Mouse (Mus musculus) Patski (cell line): ENCODE data around the gene Crxos. TPM values are rescaled to one million over a fixed set of nuclear protein-coding genes. Genes with fewer than 3 reads are reported as not detected.

Experiments
- ATAC-seq: fragments of 100-300 bp; one replicate; pipeline ENCODE4 v1.8.0; 2021
- CTCF ChIA-PET: fragments of 350-600 bp; sonication (Branson Sonifier 250); formaldehyde crosslinking; loops from one replicate; lab custom pipeline; 2022; ENCODE audit warnings: inconsistent platforms; lab: Charles Lee
- POLR2A ChIA-PET: fragments of 350-600 bp; sonication (Branson Sonifier 250); formaldehyde crosslinking; loops from one replicate; lab custom pipeline; 2022; ENCODE audit warnings: antibody characterized with exemption, inconsistent platforms; lab: Charles Lee
- DNase-seq: peaks from one replicate; pipeline ENCODE4 v3.0.0-alpha.2; 2011; ENCODE audit warnings: low read depth, low spot score
- H3K27me3 ChIP-seq: fragments of 371-371 bp; one replicate; pipeline ENCODE4 v1.5.1; 2021
- CTCF ChIP-seq: fragments of 100-300 bp; IDR thresholded peaks from one replicate; pipeline ENCODE4 v1.5.1; 2021
- in situ Hi-C: fragments of 300-500 bp; cut with MboI; formaldehyde crosslinking; loops from 3 replicates; pipeline ENCODE4 v1.11.1; 2018; ENCODE audit warnings: low pct_unique_long_range_greater_than_20kb, mixed read lengths
- polyA plus RNA-seq: library from polyadenylated mRNA; unstranded; gene quantifications from one replicate; pipeline ENCODE4 v1.2.3, GENCODE M21; 2021

Crxos gene
- polyA plus RNA-seq = not detected

GRCm38 (mm10) chr7:15882317-15882716, at the start of gene Crxos:
Crxos (plus strand) TSS chr7:15882617.
- CTCF ChIA-PET = no interaction called here
- DNase-seq = no peak
- in situ Hi-C loops = no loop called here
- ATAC-seq = no peak
- no peak for TF ChIP-seq CTCF
- peaks cover 17% of the 10 kb centered on the region for H3K27me3 ChIP-seq
- POLR2A ChIA-PET = no interaction called here

- DNase-seq (no peak), ATAC-seq (no peak)
- no peak for TF ChIP-seq CTCF
- in situ Hi-C loops = no loop called here
- POLR2A ChIA-PET = no interaction called here
- CTCF ChIA-PET = no interaction called here
- peaks cover 8% of the 10 kb centered on the region for H3K27me3 ChIP-seq
These were observed 42.8 kb upstream of the Crxos start, which contains the start of gene Obox6 for GRCm38 (mm10) chr7:15839578-15839977. Obox6 (minus strand) TSS chr7:15839678.

GRCm38 (mm10) chr7:15859657-15860056, 22.8 kb upstream of the Crxos start:
- POLR2A ChIA-PET = no interaction called here
- DNase-seq = no peak
- in situ Hi-C loops = no loop called here

DNA sequence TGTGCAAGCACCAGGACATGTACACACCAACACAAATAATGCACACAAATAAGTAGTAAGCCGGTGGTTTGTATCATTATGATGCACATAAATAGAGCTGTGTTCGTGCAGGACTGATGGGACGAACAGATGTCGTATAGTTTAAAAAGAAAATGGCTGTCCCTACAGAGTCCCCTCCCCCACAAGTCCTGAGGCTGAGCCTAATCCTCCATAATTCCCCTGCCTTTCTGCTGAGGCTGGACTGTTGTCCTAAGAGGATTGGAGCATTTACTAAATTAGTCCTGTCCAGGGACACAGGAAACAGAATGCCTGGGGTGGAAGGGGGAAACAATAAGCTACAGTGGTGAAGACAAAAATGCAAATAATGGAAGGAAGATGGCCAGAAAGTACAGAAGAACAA, 18.3 kb upstream of the Crxos start:
- in situ Hi-C loops = no loop called here
- TF ChIP-seq CTCF = no peak
- no peak for DNase-seq
- ATAC-seq = no peak
- H3K27me3 ChIP-seq = peaks cover 4% of the 10 kb centered on the region
- ChIA-PET POLR2A (interaction anchor here (0.7 kb wide), 1 partner anchor 9 kb away, joined by 5 read pairs; no protein-coding TSS in a partner anchor), CTCF (no interaction called here)

More at GRCm38 (mm10) chr7:15859657-15860056, 22.8 kb upstream of the Crxos start:
- peak; percentile 67 for TF ChIP-seq CTCF
- H3K27me3 ChIP-seq = peaks cover 13% of the 10 kb centered on the region
- CTCF ChIA-PET = interaction anchor here (1.0 to 1.4 kb wide), 3 partner anchors 47 to 53 kb away, joined by 3 to 5 read pairs (median 3); no protein-coding TSS in a partner anchor
- ATAC-seq = no peak

DNA sequence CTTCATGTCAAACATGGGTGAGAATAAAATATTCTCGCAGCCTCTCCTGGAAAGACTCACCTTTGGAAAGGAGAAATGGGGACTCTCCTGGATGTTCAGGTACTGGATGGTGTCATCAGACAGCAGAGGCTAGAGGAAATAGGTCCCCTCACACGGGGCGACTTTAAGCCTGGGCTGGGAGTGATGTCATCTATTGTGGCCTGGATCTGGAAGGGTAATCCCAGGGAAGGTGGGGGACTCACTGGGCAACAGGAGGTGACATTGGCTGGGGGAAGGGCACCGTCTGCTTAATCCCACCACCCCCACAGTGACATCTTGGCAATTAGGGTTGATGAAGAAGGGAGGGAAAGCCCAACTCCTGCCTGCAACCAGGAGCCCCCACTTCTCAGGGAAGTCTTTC, 2.7 kb upstream of the Crxos start, which contains the start of gene Crx:
Crx (minus strand) TSS at position 213 of the 400 bp plus-strand sequence.
- ATAC-seq = no peak
- peaks cover 9% of the 10 kb centered on the region for H3K27me3 ChIP-seq
- CTCF ChIA-PET = no interaction called here
- POLR2A ChIA-PET = no interaction called here
- DNase-seq = no peak
- in situ Hi-C loops = no loop called here
- TF ChIP-seq CTCF = no peak

- ChIA-PET CTCF (no interaction called here), POLR2A (no interaction called here)
- ATAC-seq (no peak), DNase-seq (no peak)
- peaks cover 11% of the 10 kb centered on the region for H3K27me3 ChIP-seq
- in situ Hi-C loops = no loop called here
- TF ChIP-seq CTCF = no peak
These were observed 1.0 kb upstream of the Crxos start for GRCm38 (mm10) chr7:15881388-15881787.

DNA sequence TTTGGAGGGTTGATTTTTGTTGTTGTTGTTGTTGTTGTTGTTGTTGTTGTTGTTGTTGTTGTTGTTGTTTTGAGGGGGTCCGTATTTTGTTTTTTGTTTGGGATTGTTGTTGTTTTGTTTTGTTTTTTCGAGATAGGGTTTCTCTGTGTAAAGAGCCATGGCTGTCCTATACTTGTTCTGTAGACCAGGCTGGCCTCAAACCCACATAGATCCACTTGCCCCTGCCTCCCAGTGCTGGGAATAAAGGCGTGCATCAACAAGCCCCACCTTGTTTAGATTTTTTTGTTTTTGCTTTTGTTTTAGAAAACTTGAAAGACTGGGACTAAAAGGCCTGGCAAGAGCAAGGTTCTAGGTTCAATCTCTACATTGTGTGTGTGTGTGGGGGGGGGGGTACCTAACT, 586 bp upstream of the Crxos start:
- DNase-seq = no peak
- peaks cover 12% of the 10 kb centered on the region for H3K27me3 ChIP-seq
- no peak for TF ChIP-seq CTCF
- CTCF ChIA-PET = no interaction called here
- POLR2A ChIA-PET = no interaction called here
- ATAC-seq = no peak
- in situ Hi-C loops = no loop called here

- in situ Hi-C loops = no loop called here
- no peak for DNase-seq
- no peak for TF ChIP-seq CTCF
- ChIA-PET POLR2A (no interaction called here), CTCF (no interaction called here)
- H3K27me3 ChIP-seq = peaks cover 14% of the 10 kb centered on the region
- no peak for ATAC-seq
These were observed 1.7 kb downstream of the Crxos start for GRCm38 (mm10) chr7:15884127-15884526.

GRCm38 (mm10) chr7:15894251-15894650, 11.8 kb downstream of the Crxos start:
- DNase-seq (no peak), ATAC-seq (no peak)
- in situ Hi-C loops = no loop called here
- CTCF ChIA-PET = no interaction called here
- H3K27me3 ChIP-seq = peaks cover 4% of the 10 kb centered on the region
- TF ChIP-seq CTCF = no peak
- POLR2A ChIA-PET = no interaction called here

GRCm38 (mm10) chr7:15901366-15902048, 19.1 kb downstream of the Crxos start:
- ATAC-seq = no peak
- CTCF ChIA-PET = interaction anchor here (2.0 kb wide), 1 partner anchor 10 kb away, joined by 21 read pairs; no protein-coding TSS in a partner anchor
- DNase-seq = no peak
- no peak for TF ChIP-seq CTCF
- H3K27me3 ChIP-seq = peaks cover 17% of the 10 kb centered on the region
- POLR2A ChIA-PET = interaction anchor here (0.8 kb wide), 1 partner anchor 66 kb away, joined by 4 read pairs; no protein-coding TSS in a partner anchor
- in situ Hi-C loops = no loop called here

GRCm38 (mm10) chr7:15905861-15906260, 23.4 kb downstream of the Crxos start:
- TF ChIP-seq CTCF = no peak
- ChIA-PET POLR2A (no interaction called here), CTCF (no interaction called here)
- ATAC-seq = no peak
- in situ Hi-C loops = no loop called here
- H3K27me3 ChIP-seq = peaks cover 29% of the 10 kb centered on the region
- no peak for DNase-seq
